ENCODE assay signal across 12 mouse cellular contexts in the genomic region with DNA sequence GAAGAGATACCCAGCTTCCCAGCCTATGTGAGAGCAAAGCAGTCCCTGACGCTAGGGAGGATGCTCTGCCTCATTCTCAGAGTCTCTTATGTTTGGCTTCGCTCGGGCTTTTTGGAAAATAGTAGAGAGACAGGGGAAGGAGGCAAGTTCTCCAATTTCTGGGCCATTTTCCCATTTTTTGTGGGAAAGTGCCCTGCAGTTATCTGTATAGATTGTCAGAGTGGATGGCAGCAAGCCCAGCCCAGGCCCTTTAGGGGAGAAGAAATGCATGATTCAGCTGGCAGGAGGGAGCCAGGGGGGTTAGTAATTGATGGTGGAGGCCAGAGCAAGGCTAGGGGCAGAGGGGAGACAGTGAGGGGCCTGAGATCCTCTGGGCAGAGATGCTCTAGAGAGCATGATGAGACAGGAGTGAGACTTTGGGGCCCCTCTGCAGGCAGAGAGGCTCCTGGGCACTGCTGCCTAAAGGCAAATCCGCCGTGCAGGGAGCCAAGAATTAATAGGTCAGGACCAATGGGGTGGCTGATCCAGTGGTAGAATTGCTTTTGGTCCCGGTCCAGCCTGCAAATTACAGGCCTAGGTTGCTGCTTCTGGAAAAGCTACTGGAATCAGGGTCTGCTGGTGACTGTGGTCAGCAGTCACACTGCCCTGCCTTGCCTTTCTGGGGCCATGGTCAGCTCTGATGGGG. TPM values are rescaled to one million over a fixed set of nuclear protein-coding genes. Genes with fewer than 3 reads are reported as not detected.
DNase-seq lines count a peak whose midpoint lies in the region; ATAC-seq lines count a peak whose summit lies in the region.
"Had no signal": no experiment of that assay in that cellular context is flagged by ENCODE, and none has a peak within 500 bp of the region (broad histone marks: within the 10 kb centered on the region; RNA-seq: fewer than 3 reads in every experiment).

No protein-coding gene starts in this region.

- no peak overlapping the region for H3K9ac ChIP-seq in forebrain, embryonic 11.5 days (ENCODE audit: low read length)
- no peak overlapping the region for H3K9ac ChIP-seq in midbrain, embryonic 14.5 days (replicated peaks; ENCODE audit: low read length)
- H3K9ac ChIP-seq in midbrain, embryonic 11.5 days (ENCODE audit: low read length): no peak overlapping the region
- H3K9ac ChIP-seq in limb, embryonic 13.5 days: no peak overlapping the region
- H3K9ac ChIP-seq: midbrain, embryonic 13.5 days had no signal

- no peak for DNase-seq in forebrain, embryonic 10.5 days (ENCODE audit: extremely low spot score, low spot score)
- no peak for DNase-seq in forebrain, embryonic 11.5 days (ENCODE audit: low spot score)
- DNase-seq in midbrain, embryonic 14.5 days: peak; percentile 33
- DNase-seq in midbrain, embryonic 11.5 days (ENCODE audit: low spot score, missing footprints): no peak
- no peak for DNase-seq in embryonic facial prominence, embryonic 10.5 days (ENCODE audit: low spot score)
- DNase-seq in gastrocnemius, postnatal 36 days: no peak
- no peak for DNase-seq in kidney, postnatal 4 days
- DNase-seq: cerebellum, adult 11 months had no signal

- intact Hi-C loops in gastrocnemius, postnatal 36 days (cut with DNase I): no loop called here

- H3K36me3 ChIP-seq in forebrain, embryonic 10.5 days (replicated peaks): no peaks in the 10 kb centered on the region
- H3K36me3 ChIP-seq in forebrain, embryonic 11.5 days (ENCODE audit: control insufficient read depth, insufficient read depth, low read length): no peaks in the 10 kb centered on the region
- H3K36me3 ChIP-seq in midbrain, embryonic 14.5 days (ENCODE audit: control insufficient read depth, insufficient read depth, low read length): no peaks in the 10 kb centered on the region
- H3K36me3 ChIP-seq in midbrain, embryonic 11.5 days (ENCODE audit: control insufficient read depth, insufficient read depth, low read length): no peaks in the 10 kb centered on the region
- no peaks in the 10 kb centered on the region for H3K36me3 ChIP-seq in embryonic facial prominence, embryonic 10.5 days (replicated peaks)
- H3K36me3 ChIP-seq in limb, embryonic 13.5 days: no peaks in the 10 kb centered on the region
- H3K36me3 ChIP-seq: midbrain, embryonic 13.5 days had no signal

- peaks cover 42% of the 10 kb centered on the region for H3K4me1 ChIP-seq in forebrain, embryonic 10.5 days
- H3K4me1 ChIP-seq in forebrain, embryonic 11.5 days (replicated peaks; ENCODE audit: control insufficient read depth, insufficient read depth, low read length): no peaks in the 10 kb centered on the region; the same call in 1 of the 2 replicates
- no peaks in the 10 kb centered on the region for H3K4me1 ChIP-seq in midbrain, embryonic 14.5 days (ENCODE audit: control insufficient read depth, insufficient read depth, low read length)
- no peaks in the 10 kb centered on the region for H3K4me1 ChIP-seq in midbrain, embryonic 11.5 days (ENCODE audit: control insufficient read depth, insufficient read depth, low read length)
- H3K4me1 ChIP-seq in embryonic facial prominence, embryonic 10.5 days: peaks cover 41% of the 10 kb centered on the region
- H3K4me1 ChIP-seq in limb, embryonic 13.5 days: peaks cover 67% of the 10 kb centered on the region

- 80% methylated on average over 6 of the region's 6 CpGs for WGBS in forebrain, embryonic 10.5 days
- WGBS in forebrain, embryonic 11.5 days: 76% methylated on average over 6 of the region's 6 CpGs
- 67% methylated on average over 6 of the region's 6 CpGs for WGBS in midbrain, embryonic 14.5 days
- 76% methylated on average over 6 of the region's 6 CpGs for WGBS in midbrain, embryonic 11.5 days
- WGBS in embryonic facial prominence, embryonic 10.5 days: 75% methylated on average over 6 of the region's 6 CpGs
- WGBS in limb, embryonic 13.5 days: 64% methylated on average over 6 of the region's 6 CpGs

- no peak overlapping the region for H3K4me3 ChIP-seq in forebrain, embryonic 10.5 days
- H3K4me3 ChIP-seq in forebrain, embryonic 11.5 days (ENCODE audit: low read depth, low read length): no peak overlapping the region
- H3K4me3 ChIP-seq in midbrain, embryonic 14.5 days (replicated peaks; ENCODE audit: low read depth, low read length): no peak overlapping the region
- H3K4me3 ChIP-seq in midbrain, embryonic 11.5 days (ENCODE audit: low read depth, low read length): no peak overlapping the region
- H3K4me3 ChIP-seq in embryonic facial prominence, embryonic 10.5 days: no peak overlapping the region
- H3K4me3 ChIP-seq in limb, embryonic 13.5 days: no peak overlapping the region
- H3K4me3 ChIP-seq: midbrain, embryonic 13.5 days had no signal

- ATAC-seq in forebrain, embryonic 11.5 days (replicated peaks; ENCODE audit: low FRiP score): no peak
- ATAC-seq in midbrain, embryonic 14.5 days (ENCODE audit: low FRiP score, low TSS enrichment): no peak
- no peak for ATAC-seq in midbrain, embryonic 11.5 days (ENCODE audit: low FRiP score)
- ATAC-seq in limb, embryonic 13.5 days (ENCODE audit: low FRiP score, low read depth): no peak
- ATAC-seq: CD4-positive, CD25-positive, alpha-beta regulatory T cell, adult 4 months; midbrain, embryonic 13.5 days had no signal

- no peaks in the 10 kb centered on the region for H3K9me3 ChIP-seq in forebrain, embryonic 10.5 days
- no peaks in the 10 kb centered on the region for H3K9me3 ChIP-seq in forebrain, embryonic 11.5 days (ENCODE audit: control insufficient read depth, low read length)
- H3K9me3 ChIP-seq in midbrain, embryonic 14.5 days (ENCODE audit: control insufficient read depth, low read length): no peaks in the 10 kb centered on the region
- no peaks in the 10 kb centered on the region for H3K9me3 ChIP-seq in midbrain, embryonic 11.5 days (ENCODE audit: control insufficient read depth, low read length)
- no peaks in the 10 kb centered on the region for H3K9me3 ChIP-seq in embryonic facial prominence, embryonic 10.5 days
- H3K9me3 ChIP-seq in limb, embryonic 13.5 days: no peaks in the 10 kb centered on the region
- H3K9me3 ChIP-seq: midbrain, embryonic 13.5 days had no signal

- no peak overlapping the region for H3K4me2 ChIP-seq in forebrain, embryonic 11.5 days (ENCODE audit: low read depth, low read length, severe bottlenecking)
- no peak overlapping the region for H3K4me2 ChIP-seq in midbrain, embryonic 14.5 days (ENCODE audit: low read length)
- H3K4me2 ChIP-seq in midbrain, embryonic 11.5 days: no peak overlapping the region
- H3K4me2 ChIP-seq in limb, embryonic 13.5 days (replicated peaks): no peak overlapping the region
- H3K4me2 ChIP-seq: midbrain, embryonic 13.5 days had no signal

- H3K27me3 ChIP-seq in forebrain, embryonic 10.5 days (ENCODE audit: poor library complexity, severe bottlenecking): no peaks in the 10 kb centered on the region
- H3K27me3 ChIP-seq in forebrain, embryonic 11.5 days (ENCODE audit: control insufficient read depth, insufficient read depth, low read length): no peaks in the 10 kb centered on the region
- H3K27me3 ChIP-seq in midbrain, embryonic 14.5 days (ENCODE audit: control insufficient read depth, insufficient read depth, low read length): no peaks in the 10 kb centered on the region
- no peaks in the 10 kb centered on the region for H3K27me3 ChIP-seq in midbrain, embryonic 11.5 days (ENCODE audit: control insufficient read depth, insufficient read depth, low read length)
- no peaks in the 10 kb centered on the region for H3K27me3 ChIP-seq in embryonic facial prominence, embryonic 10.5 days (replicated peaks; ENCODE audit: low read depth, poor library complexity, severe bottlenecking)
- no peaks in the 10 kb centered on the region for H3K27me3 ChIP-seq in limb, embryonic 13.5 days
- H3K27me3 ChIP-seq: midbrain, embryonic 13.5 days had no signal

- H3K27ac ChIP-seq in forebrain, embryonic 10.5 days: peak overlapping the region; percentile 63; the same call in 1 of the 2 replicates
- H3K27ac ChIP-seq in forebrain, embryonic 11.5 days (ENCODE audit: low read depth, low read length): no peak overlapping the region
- H3K27ac ChIP-seq in midbrain, embryonic 14.5 days (replicated peaks; ENCODE audit: low read depth, low read length): no peak overlapping the region
- no peak overlapping the region for H3K27ac ChIP-seq in midbrain, embryonic 11.5 days (ENCODE audit: low read depth, low read length)
- peak overlapping the region; percentile 66 for H3K27ac ChIP-seq in embryonic facial prominence, embryonic 10.5 days (replicated peaks)
- peak overlapping the region; percentile 77 for H3K27ac ChIP-seq in limb, embryonic 13.5 days
- H3K27ac ChIP-seq: kidney, postnatal 0 days; midbrain, embryonic 13.5 days had no signal

RNA-seq across cellular contexts. Expression of a gene that starts 31.8 kb away (rescaled TPM):
- polyA plus RNA-seq in forebrain, embryonic 10.5 days (2016; fragmentation: Nextera tagmentation; extraction: Ambion mirVana): 1.2 and 1.4 TPM in 2 replicates
- polyA plus RNA-seq in forebrain, embryonic 11.5 days (2014; fragmentation: Nextera tagmentation; extraction: Ambion mirVana): 2.8 and 3.0 TPM in 2 replicates
- 0.27 and 1.8 TPM in 2 replicates for polyA plus RNA-seq in midbrain, embryonic 14.5 days (2014; fragmentation: Nextera tagmentation; extraction: Ambion mirVana)
- 2.4 and 3.9 TPM in 2 replicates for polyA plus RNA-seq in midbrain, embryonic 11.5 days (2014; fragmentation: Nextera tagmentation; extraction: Ambion mirVana)
- polyA plus RNA-seq in embryonic facial prominence, embryonic 10.5 days (2016; fragmentation: Nextera tagmentation; extraction: Ambion mirVana): 2.0 and 2.2 TPM in 2 replicates
- polyA plus RNA-seq in limb, embryonic 13.5 days (2015; fragmentation: Nextera tagmentation; extraction: Ambion mirVana): 8.0 and 8.2 TPM in 2 replicates
- 1 to 10 TPM; 3.2 to 3.3 TPM for total RNA-seq in gastrocnemius, postnatal 36 days (2021)

Comparison
In these comparisons a context has a peak if more than half of its experiments do, and no peak if none do; other contexts are left out.
1. H3K27ac ChIP-seq: peak in forebrain, embryonic 10.5 days (single experiment), embryonic facial prominence, embryonic 10.5 days (single experiment) and limb, embryonic 13.5 days (single experiment); none in forebrain, embryonic 11.5 days (single experiment), midbrain, embryonic 14.5 days (single experiment) and midbrain, embryonic 11.5 days (single experiment).